ENCODE assay signal across 21 mouse cellular contexts in the genomic region with DNA sequence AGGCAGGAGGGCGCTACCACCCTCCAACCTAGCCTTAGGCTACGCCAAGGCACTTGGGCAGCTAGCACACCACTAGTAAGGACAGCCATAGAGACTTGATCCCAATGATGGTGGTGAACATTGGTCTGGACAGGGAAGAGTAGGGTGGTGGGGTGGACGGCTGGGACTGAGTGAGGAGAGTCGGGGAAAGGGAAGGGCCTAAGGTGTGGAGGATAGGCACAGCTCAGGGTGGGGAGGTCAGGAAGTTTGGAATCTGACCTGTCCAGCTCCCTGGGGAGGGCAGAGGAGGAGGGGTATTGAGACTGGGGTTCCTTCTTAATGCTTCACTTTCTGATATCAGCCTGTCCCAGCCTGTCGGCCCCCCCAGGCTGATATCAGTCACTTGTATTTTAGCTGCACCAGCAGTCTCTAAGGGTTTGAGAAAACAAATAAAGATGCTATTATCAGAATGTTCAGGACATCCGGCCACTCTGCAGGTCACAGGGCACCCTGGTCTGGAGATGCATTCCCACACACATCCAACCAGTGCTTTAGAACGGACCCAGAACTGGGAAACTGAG. TPM values are rescaled to one million over a fixed set of nuclear protein-coding genes. Genes with fewer than 3 reads are reported as not detected.
DNase-seq lines count a peak whose midpoint lies in the region; ATAC-seq lines count a peak whose summit lies in the region.
"Had no signal": no experiment of that assay in that cellular context is flagged by ENCODE, and none has a peak within 500 bp of the region (broad histone marks: within the 10 kb centered on the region; RNA-seq: fewer than 3 reads in every experiment).

No protein-coding gene starts in this region.

- H3K9me3 ChIP-seq in heart, embryonic 13.5 days, result no peaks in the 10 kb centered on the region
- no peaks in the 10 kb centered on the region for H3K9me3 ChIP-seq in liver, embryonic 13.5 days (replicated peaks)
- no peaks in the 10 kb centered on the region for H3K9me3 ChIP-seq in embryonic facial prominence, embryonic 15.5 days (replicated peaks)
- H3K9me3 ChIP-seq: forebrain, embryonic 12.5 days; heart, embryonic 15.5 days; intestine, embryonic 15.5 days; midbrain, embryonic 10.5 days had no signal

- H3K27me3 ChIP-seq in heart, embryonic 13.5 days (replicated peaks), result no peaks in the 10 kb centered on the region
- no peaks in the 10 kb centered on the region for H3K27me3 ChIP-seq in liver, embryonic 13.5 days
- H3K27me3 ChIP-seq in embryonic facial prominence, embryonic 15.5 days, result no peaks in the 10 kb centered on the region
- H3K27me3 ChIP-seq: forebrain, embryonic 12.5 days; heart, embryonic 15.5 days; intestine, embryonic 15.5 days had no signal

- H3K4me1 ChIP-seq in heart, embryonic 13.5 days, result peaks cover 87% of the 10 kb centered on the region
- H3K4me1 ChIP-seq in liver, embryonic 13.5 days (replicated peaks), result peaks cover 67% of the 10 kb centered on the region
- H3K4me1 ChIP-seq in brown adipose tissue, adult 24 weeks (ENCODE audit: control insufficient read depth, insufficient read depth, insufficient read length, low read length), result peaks cover 68% of the 10 kb centered on the region
- peaks cover 42% of the 10 kb centered on the region for H3K4me1 ChIP-seq in embryonic facial prominence, embryonic 15.5 days

- ATAC-seq in heart, embryonic 13.5 days (ENCODE audit: extremely low read depth, insufficient number of reproducible peaks, low FRiP score, low TSS enrichment), result no peak
- ATAC-seq in liver, embryonic 13.5 days (ENCODE audit: low read depth), result peak; percentile 16; the same call in 1 of the 2 replicates
- ATAC-seq in embryonic facial prominence, embryonic 15.5 days (ENCODE audit: insufficient number of reproducible peaks, low FRiP score, low TSS enrichment, low read depth), result no peak; the same call in 1 of the 2 replicates
- ATAC-seq in CD4-positive, CD25-positive, alpha-beta regulatory T cell, adult 4 months, result no peak
- ATAC-seq: activated CD4-positive, CD25-positive, alpha-beta regulatory T cell, adult 4 months; intestine, embryonic 15.5 days; liver, postnatal 0 days had no signal

- no peak overlapping the region for H3K4me2 ChIP-seq in heart, embryonic 13.5 days
- no peak overlapping the region for H3K4me2 ChIP-seq in liver, embryonic 13.5 days
- H3K4me2 ChIP-seq in embryonic facial prominence, embryonic 15.5 days (replicated peaks), result no peak overlapping the region
- H3K4me2 ChIP-seq: forebrain, embryonic 12.5 days; heart, embryonic 15.5 days; hindbrain, embryonic 14.5 days; intestine, embryonic 15.5 days had no signal

- DNase-seq in heart, adult 8-10 months (ENCODE audit: low spot score), result no peak
- no peak for DNase-seq in liver, embryonic 13.5 days
- DNase-seq in liver, result no peak
- DNase-seq: adrenal gland, postnatal 10 days; cerebellum, adult 9-11 months; kidney, adult 9 months; kidney, postnatal 4 days; liver, postnatal 0 days; right cerebral cortex, postnatal 14 days; spleen, adult 18-20 months; thymus, postnatal 4 days had no signal

- H3K9ac ChIP-seq in heart, embryonic 13.5 days, result peak overlapping the region; percentile 63; the same call in 1 of the 2 replicates
- no peak overlapping the region for H3K9ac ChIP-seq in liver, embryonic 13.5 days
- H3K9ac ChIP-seq in embryonic facial prominence, embryonic 15.5 days, result no peak overlapping the region
- H3K9ac ChIP-seq: forebrain, embryonic 12.5 days; heart, embryonic 15.5 days; hindbrain, embryonic 14.5 days; intestine, embryonic 15.5 days; liver, postnatal 0 days had no signal

- peaks cover 32% of the 10 kb centered on the region for H3K36me3 ChIP-seq in heart, embryonic 13.5 days
- peaks cover 5% of the 10 kb centered on the region; the same call in 1 of the 2 replicates for H3K36me3 ChIP-seq in liver, embryonic 13.5 days
- H3K36me3 ChIP-seq in embryonic facial prominence, embryonic 15.5 days, result peaks cover 10% of the 10 kb centered on the region; the same call in 1 of the 2 replicates
- H3K36me3 ChIP-seq: heart, embryonic 15.5 days; intestine, embryonic 15.5 days had no signal

- no peak overlapping the region for H3K4me3 ChIP-seq in heart, embryonic 13.5 days
- no peak overlapping the region for H3K4me3 ChIP-seq in liver, embryonic 13.5 days (replicated peaks)
- H3K4me3 ChIP-seq in brown adipose tissue, adult 24 weeks (ENCODE audit: insufficient read depth, low read depth, low read length), result no peak overlapping the region
- H3K4me3 ChIP-seq in embryonic facial prominence, embryonic 15.5 days (replicated peaks), result no peak overlapping the region
- H3K4me3 ChIP-seq: forebrain, embryonic 12.5 days; heart, embryonic 15.5 days; intestine, embryonic 15.5 days; midbrain, embryonic 10.5 days had no signal

- whole genome bisulfite sequencing in heart, embryonic 13.5 days, result 69% methylated on average over 7 of the region's 7 CpGs
- 43% methylated on average over 7 of the region's 7 CpGs for WGBS in liver, embryonic 13.5 days (ENCODE audit: insufficient replicate concordance)
- WGBS in embryonic facial prominence, embryonic 15.5 days, result 81% methylated on average over 7 of the region's 7 CpGs

- no peak overlapping the region for H3K27ac ChIP-seq in heart, embryonic 13.5 days (replicated peaks)
- H3K27ac ChIP-seq in liver, embryonic 13.5 days, result no peak overlapping the region
- H3K27ac ChIP-seq in brown adipose tissue, adult 24 weeks (replicated peaks; ENCODE audit: low read depth, low read length), result peak overlapping the region; percentile 94
- 0 out of 2 replicates have a peak overlapping the region, but pooled peaks have one; percentile 11 for H3K27ac ChIP-seq in embryonic facial prominence, embryonic 15.5 days (replicated peaks)
- H3K27ac ChIP-seq: forebrain, embryonic 12.5 days; hindbrain, embryonic 14.5 days; intestine, embryonic 15.5 days; midbrain, embryonic 10.5 days had no signal

RNA-seq across cellular contexts. Expression of a gene that starts 14.8 kb away (rescaled TPM):
- 90.2 and 93.3 TPM in 2 replicates for polyA plus RNA-seq in heart, embryonic 13.5 days (2015; fragmentation: Nextera tagmentation; extraction: Ambion mirVana)
- 10 to 100 TPM; 53.7 to 72.8 (median 63.5) TPM for total RNA-seq in heart, adult 8-10 months (2022)
- 22.2 and 25.2 TPM in 2 replicates for polyA plus RNA-seq in liver, embryonic 13.5 days (2015; fragmentation: Nextera tagmentation; extraction: Ambion mirVana)
- 108 and 113 TPM in 2 replicates for polyA plus RNA-seq in brown adipose tissue, adult 24 weeks (2012; ENCODE audit: insufficient read depth, insufficient read length, missing spikeins)
- polyA plus RNA-seq in embryonic facial prominence, embryonic 15.5 days (2015; fragmentation: Nextera tagmentation; extraction: Ambion mirVana), result 132 and 134 TPM in 2 replicates
- 10 to 100 TPM; 38.3 to 52.4 TPM for polyA plus RNA-seq in CD4-positive, CD25-positive, alpha-beta regulatory T cell, adult 4 months (2017; shearing (Covaris generic))

Comparison
In these comparisons a context has a peak if more than half of its experiments do, and no peak if none do; other contexts are left out.
1. H3K27ac ChIP-seq: peak in brown adipose tissue, adult 24 weeks (single experiment) and embryonic facial prominence, embryonic 15.5 days (single experiment); none in heart, embryonic 13.5 days (single experiment) and liver, embryonic 13.5 days (single experiment).